In genomic region chr13:94788771-94789649, GRCm38 (mm10) we compare ENCODE assay signal across 8 mouse cellular contexts. TPM values are rescaled to one million over a fixed set of nuclear protein-coding genes. Genes with fewer than 3 reads are reported as not detected.
A peak's percentile ranks its signal among the peaks of the same experiment; 100 is the strongest.
DNase-seq lines count a peak whose midpoint lies in the region; ATAC-seq and TF ChIP-seq lines count a peak whose summit lies in the region.

Gene Tbca (plus strand): TSS chr13:94788910.

- H3K9ac ChIP-seq in heart, embryonic 15.5 days = peak within 1 kb of the TSS; percentile 98
- H3K9ac ChIP-seq in liver, embryonic 14.5 days (replicated peaks) = peak within 1 kb of the TSS; percentile 93
- peak within 1 kb of the TSS; percentile 89 for H3K9ac ChIP-seq in neural tube, embryonic 11.5 days (ENCODE audit: low read length)
- peak within 1 kb of the TSS; percentile 94 for H3K9ac ChIP-seq in stomach, postnatal 0 days (ENCODE audit: low read length)

- WGBS in forebrain, embryonic 10.5 days = under 1% methylated on average over 81 of the region's 81 CpGs
- WGBS in heart, embryonic 15.5 days = under 1% methylated on average over 63 of the region's 81 CpGs
- WGBS in liver, embryonic 14.5 days (ENCODE audit: insufficient replicate concordance) = under 1% methylated on average over 80 of the region's 81 CpGs
- under 1% methylated on average over 78 of the region's 81 CpGs for WGBS in neural tube, embryonic 11.5 days
- WGBS in stomach, postnatal 0 days = under 1% methylated on average over 68 of the region's 81 CpGs

- no peaks in the 10 kb centered on the region for H3K36me3 ChIP-seq in forebrain, embryonic 10.5 days (replicated peaks)
- no peaks in the 10 kb centered on the region for H3K36me3 ChIP-seq in heart, embryonic 15.5 days
- no peaks in the 10 kb centered on the region for H3K36me3 ChIP-seq in liver, embryonic 14.5 days (replicated peaks; ENCODE audit: control insufficient read depth, insufficient read depth, low read depth)
- H3K36me3 ChIP-seq in neural tube, embryonic 11.5 days (ENCODE audit: control insufficient read depth, insufficient read depth, low read length) = no peaks in the 10 kb centered on the region
- H3K36me3 ChIP-seq in stomach, postnatal 0 days (ENCODE audit: control insufficient read depth, insufficient read depth, low read length) = no peaks in the 10 kb centered on the region

- no peak for TF ChIP-seq EP300 in liver, embryonic 14.5 days (IDR thresholded peaks at IDR 0.05; ENCODE audit: low read depth)
- TF ChIP-seq EP300 in stomach, postnatal 0 days (optimal IDR thresholded peaks at IDR 0.05) = no peak

- H3K27ac ChIP-seq in forebrain, embryonic 10.5 days = peak within 1 kb of the TSS; percentile 95
- peak within 1 kb of the TSS; percentile 90 for H3K27ac ChIP-seq in heart, embryonic 15.5 days
- peak within 1 kb of the TSS; percentile 85 for H3K27ac ChIP-seq in liver, embryonic 14.5 days
- H3K27ac ChIP-seq in neural tube, embryonic 11.5 days (ENCODE audit: low read depth, low read length) = peak within 1 kb of the TSS; percentile 75
- peak within 1 kb of the TSS; percentile 89 for H3K27ac ChIP-seq in stomach, postnatal 0 days (replicated peaks)

- H3K27me3 ChIP-seq in forebrain, embryonic 10.5 days (ENCODE audit: poor library complexity, severe bottlenecking) = peaks cover 21% of the 10 kb centered on the region
- H3K27me3 ChIP-seq in heart, embryonic 15.5 days = 0 out of 2 replicates have a peak, but pooled peaks cover 5% of the 10 kb centered on the region
- no peaks in the 10 kb centered on the region for H3K27me3 ChIP-seq in liver, embryonic 14.5 days (ENCODE audit: control insufficient read depth, insufficient read depth, low read length)
- H3K27me3 ChIP-seq in neural tube, embryonic 11.5 days (ENCODE audit: control insufficient read depth, insufficient read depth, low read length) = peaks cover 3% of the 10 kb centered on the region; the same call in 1 of the 2 replicates
- H3K27me3 ChIP-seq in stomach, postnatal 0 days (ENCODE audit: control insufficient read depth, insufficient read depth, low read length) = no peaks in the 10 kb centered on the region

- H3K4me2 ChIP-seq in heart, embryonic 15.5 days = peak within 1 kb of the TSS; percentile 81
- peak within 1 kb of the TSS; percentile 81 for H3K4me2 ChIP-seq in liver, embryonic 14.5 days (ENCODE audit: low read depth)
- peak within 1 kb of the TSS; percentile 59 for H3K4me2 ChIP-seq in neural tube, embryonic 11.5 days (ENCODE audit: low read depth)
- H3K4me2 ChIP-seq in stomach, postnatal 0 days (replicated peaks; ENCODE audit: low read depth) = peak within 1 kb of the TSS; percentile 82

- H3K4me1 ChIP-seq in forebrain, embryonic 10.5 days = peaks cover 26% of the 10 kb centered on the region
- peaks cover 24% of the 10 kb centered on the region for H3K4me1 ChIP-seq in heart, embryonic 15.5 days (replicated peaks)
- H3K4me1 ChIP-seq in liver, embryonic 14.5 days (replicated peaks; ENCODE audit: control insufficient read depth in 2 of 2, insufficient read depth in 2 of 2, low read length in 1 of 2) = peaks cover 7 to 8% of the 10 kb centered on the region in 2 experiments
- peaks cover 4% of the 10 kb centered on the region; the same call in 1 of the 2 replicates for H3K4me1 ChIP-seq in neural tube, embryonic 11.5 days (ENCODE audit: control insufficient read depth, insufficient read depth, low read length)
- no peaks in the 10 kb centered on the region for H3K4me1 ChIP-seq in stomach, postnatal 0 days (replicated peaks; ENCODE audit: control insufficient read depth, insufficient read depth)

- TF ChIP-seq CTCF in liver, embryonic 14.5 days (IDR thresholded peaks at IDR 0.05; ENCODE audit: low read depth) = no peak
- TF ChIP-seq CTCF in stomach, postnatal 0 days (IDR thresholded peaks at IDR 0.05; ENCODE audit: low read depth) = no peak

- DNase-seq in c-Kit-negative CD71-positive TER-119-positive erythroid progenitor cells, embryonic 14.5 days (ENCODE audit: low read depth, low spot score) = peak; percentile 82
- peak; percentile 90 for DNase-seq in forebrain, embryonic 10.5 days (ENCODE audit: extremely low spot score, low spot score)
- DNase-seq in kidney, postnatal 25 days = peak; percentile 90 to 93
- peak; percentile 69 to 80 (median 73) for DNase-seq in liver, embryonic 14.5 days (ENCODE audit: low read depth in 3 of 3, low spot score in 3 of 3)
- peak; percentile 95 for DNase-seq in neural tube, embryonic 11.5 days (ENCODE audit: low spot score)
- DNase-seq in stomach, postnatal 0 days (ENCODE audit: low spot score) = peak; percentile 94

- ATAC-seq in CD4-positive, CD25-positive, alpha-beta regulatory T cell, adult 4 months = peak; percentile 96
- peak; percentile 92 for ATAC-seq in heart, embryonic 15.5 days (replicated peaks; ENCODE audit: insufficient number of reproducible peaks, insufficient read depth, low FRiP score, low read depth)
- peak; percentile 96 for ATAC-seq in liver, embryonic 14.5 days (ENCODE audit: insufficient read depth)
- ATAC-seq in neural tube, embryonic 11.5 days (ENCODE audit: insufficient read depth, low FRiP score, low TSS enrichment) = peak; percentile 96
- ATAC-seq in stomach, postnatal 0 days (ENCODE audit: low FRiP score, low TSS enrichment) = peak; percentile 95

- H3K9me3 ChIP-seq in forebrain, embryonic 10.5 days = no peaks in the 10 kb centered on the region
- no peaks in the 10 kb centered on the region for H3K9me3 ChIP-seq in heart, embryonic 15.5 days (replicated peaks)
- no peaks in the 10 kb centered on the region for H3K9me3 ChIP-seq in liver, embryonic 14.5 days (ENCODE audit: control insufficient read depth, low read length)
- no peaks in the 10 kb centered on the region for H3K9me3 ChIP-seq in neural tube, embryonic 11.5 days (ENCODE audit: control insufficient read depth, low read length)
- no peaks in the 10 kb centered on the region for H3K9me3 ChIP-seq in stomach, postnatal 0 days (ENCODE audit: control insufficient read depth, low read length)

- peak within 1 kb of the TSS; percentile 98 for H3K4me3 ChIP-seq in forebrain, embryonic 10.5 days
- H3K4me3 ChIP-seq in heart, embryonic 15.5 days = peak within 1 kb of the TSS; percentile 99
- H3K4me3 ChIP-seq in liver, embryonic 14.5 days (ENCODE audit: insufficient read depth in 1 of 2, low read depth in 2 of 2, low read length in 2 of 2) = peak within 1 kb of the TSS; percentile 84 to 95
- H3K4me3 ChIP-seq in neural tube, embryonic 11.5 days (ENCODE audit: low read depth, low read length) = peak within 1 kb of the TSS; percentile 96
- peak within 1 kb of the TSS; percentile 96 for H3K4me3 ChIP-seq in stomach, postnatal 0 days (ENCODE audit: low read depth, low read length)

RNA-seq across cellular contexts. Expression of gene Tbca, which starts in this region (rescaled TPM):
- 100 to 1,000 TPM; 212 to 304 TPM for polyA plus RNA-seq in CD4-positive, CD25-positive, alpha-beta regulatory T cell, adult 4 months (2017; shearing (Covaris generic))
- 268 and 270 TPM in 2 replicates for polyA plus RNA-seq in forebrain, embryonic 10.5 days (2016; fragmentation: Nextera tagmentation; extraction: Ambion mirVana)
- 175 and 214 TPM in 2 replicates for polyA plus RNA-seq in heart, embryonic 15.5 days (2015; fragmentation: Nextera tagmentation; extraction: Ambion mirVana)
- 38.9 and 152 TPM in 2 replicates for polyA plus RNA-seq in liver, embryonic 14.5 days (2012; rRNA removed)
- polyA plus RNA-seq in liver, embryonic 14.5 days (2014; fragmentation: Nextera tagmentation; extraction: Ambion mirVana) = 115 and 123 TPM in 2 replicates
- 210 and 231 TPM in 2 replicates for polyA plus RNA-seq in neural tube, embryonic 11.5 days (2014; fragmentation: Nextera tagmentation; extraction: Ambion mirVana)
- 211 and 217 TPM in 2 replicates for polyA plus RNA-seq in stomach, postnatal 0 days (2015; fragmentation: Nextera tagmentation; extraction: Ambion mirVana)

Comparison
In these comparisons a context has a peak if more than half of its experiments do, and no peak if none do; other contexts are left out.
1. Peak in every context shown above with its lines: DNase-seq, ATAC-seq, H3K4me3 ChIP-seq and H3K27ac ChIP-seq.